Mouse (Mus musculus) ES-Bruce4 (cell line): ENCODE measurements around the gene Fbxo36.

Experiments used
- CTCF ChIP-seq: IDR thresholded peaks from one replicate; pipeline ENCODE4 v1.8.1; 2011; ENCODE audit warnings: low read depth, low read length
- EP300 ChIP-seq: IDR thresholded peaks from 2 replicates; pipeline ENCODE4 v1.6.1; 2011; ENCODE audit warnings: low read depth, low read length; ENCODE audit not compliant: insufficient read depth
- POLR2A ChIP-seq: IDR thresholded peaks from one replicate; pipeline ENCODE4 v1.8.1; 2011; ENCODE audit warnings: low read length; ENCODE audit not compliant: insufficient read depth

GRCm38 (mm10) chr1:84897364-84897763, 57.7 kb downstream of the Fbxo36 start:
- no peak for TF ChIP-seq CTCF
- TF ChIP-seq POLR2A: no peak
- no peak for TF ChIP-seq EP300
